Mouse (Mus musculus): ENCODE measurements around the gene A830031A19Rik. TPM values are rescaled to one million over a fixed set of nuclear protein-coding genes. Genes with fewer than 3 reads are reported as not detected.

A830031A19Rik gene
- polyA plus RNA-seq, 1 experiment: 1.2 TPM

- H3K27ac ChIP-seq (ENCODE audit: insufficient read depth, low read length): no peak overlapping the region
Observed at GRCm38 (mm10) chr11:24049226-24050031, 25.4 kb downstream of the A830031A19Rik start.

DNA sequence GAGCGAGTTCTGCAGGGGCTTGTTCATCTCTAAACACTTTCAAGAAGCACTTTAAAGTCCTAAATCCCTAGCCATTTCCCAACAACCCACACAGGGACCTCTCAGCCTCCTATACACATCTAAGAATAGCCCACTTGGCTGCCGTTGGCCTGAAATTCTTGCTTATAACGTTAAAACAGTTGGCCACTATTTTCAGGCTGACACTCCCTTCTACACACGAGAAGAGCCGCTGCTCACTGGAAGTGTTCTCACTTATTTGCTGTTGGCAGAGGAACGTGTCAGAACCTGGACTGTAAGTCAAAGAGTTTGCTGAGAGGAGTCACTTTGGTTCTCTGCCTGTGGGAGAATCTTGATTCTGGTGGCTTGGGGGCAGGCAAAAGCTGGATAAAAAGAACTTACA, 30.8 kb downstream of the A830031A19Rik start:
- TF ChIP-seq CTCF (IDR thresholded peaks at IDR 0.05; ENCODE audit: extremely low read depth, insufficient read depth, low read length) (no peak), POLR2A (IDR thresholded peaks at IDR 0.05; ENCODE audit: extremely low read depth, insufficient read depth, low read length) (no peak)
- Histone ChIP-seq H3K4me1 (ENCODE audit: control insufficient read depth, insufficient read depth, low read length) (0 out of 2 replicates have a peak, but pooled peaks cover 4% of the 10 kb centered on the region), H3K4me3 (ENCODE audit: insufficient read depth, low read length) (no peak overlapping the region), H3K27ac (ENCODE audit: insufficient read depth, low read length) (no peak overlapping the region)

More at GRCm38 (mm10) chr11:24049226-24050031, 25.4 kb downstream of the A830031A19Rik start:
- TF ChIP-seq CTCF (IDR thresholded peaks at IDR 0.05; ENCODE audit: extremely low read depth, insufficient read depth, low read length): peak; percentile 90
- TF ChIP-seq POLR2A (IDR thresholded peaks at IDR 0.05; ENCODE audit: extremely low read depth, insufficient read depth, low read length): no peak
- Histone ChIP-seq H3K4me3 (ENCODE audit: insufficient read depth, low read length) (peak overlapping the region; percentile 79), H3K4me1 (ENCODE audit: control insufficient read depth, insufficient read depth, low read length) (no peaks in the 10 kb centered on the region)

DNA sequence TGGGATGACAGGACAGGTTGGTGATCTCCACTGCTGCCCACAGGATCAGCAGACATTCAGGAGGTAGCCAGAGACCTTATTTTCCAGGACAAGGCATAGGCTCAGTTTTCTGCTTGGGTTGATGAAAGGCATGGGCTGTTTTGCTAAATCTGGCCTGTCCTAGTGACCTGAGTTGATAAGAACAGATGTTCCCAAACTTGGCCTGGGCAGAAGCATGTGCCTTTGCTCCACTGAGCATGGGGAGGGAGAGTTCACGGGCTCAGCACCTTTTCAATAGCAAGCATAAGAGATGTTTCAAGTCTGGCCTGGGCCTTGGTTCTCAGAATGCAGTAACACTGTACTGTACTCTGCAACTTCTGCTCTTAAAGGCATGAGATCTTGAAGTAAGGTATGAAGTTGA, 54.1 kb downstream of the A830031A19Rik start:
- no peak for TF ChIP-seq POLR2A (IDR thresholded peaks at IDR 0.05; ENCODE audit: extremely low read depth, insufficient read depth, low read length)

GRCm38 (mm10) chr11:24018783-24019182, 56.1 kb downstream of the A830031A19Rik start:
- Histone ChIP-seq H3K4me1 (ENCODE audit: control insufficient read depth, insufficient read depth, low read length) (no peaks in the 10 kb centered on the region), H3K4me3 (ENCODE audit: insufficient read depth, low read length) (no peak overlapping the region)
- TF ChIP-seq CTCF (IDR thresholded peaks at IDR 0.05; ENCODE audit: extremely low read depth, insufficient read depth, low read length): no peak
- TF ChIP-seq POLR2A (IDR thresholded peaks at IDR 0.05; ENCODE audit: extremely low read depth, insufficient read depth, low read length): no peak

More for the DNA sequence above, 54.1 kb downstream of the A830031A19Rik start:
- Histone ChIP-seq H3K4me3 (ENCODE audit: insufficient read depth, low read length) (no peak overlapping the region), H3K27ac (ENCODE audit: insufficient read depth, low read length) (no peak overlapping the region), H3K4me1 (ENCODE audit: control insufficient read depth, insufficient read depth, low read length) (no peaks in the 10 kb centered on the region)

DNA sequence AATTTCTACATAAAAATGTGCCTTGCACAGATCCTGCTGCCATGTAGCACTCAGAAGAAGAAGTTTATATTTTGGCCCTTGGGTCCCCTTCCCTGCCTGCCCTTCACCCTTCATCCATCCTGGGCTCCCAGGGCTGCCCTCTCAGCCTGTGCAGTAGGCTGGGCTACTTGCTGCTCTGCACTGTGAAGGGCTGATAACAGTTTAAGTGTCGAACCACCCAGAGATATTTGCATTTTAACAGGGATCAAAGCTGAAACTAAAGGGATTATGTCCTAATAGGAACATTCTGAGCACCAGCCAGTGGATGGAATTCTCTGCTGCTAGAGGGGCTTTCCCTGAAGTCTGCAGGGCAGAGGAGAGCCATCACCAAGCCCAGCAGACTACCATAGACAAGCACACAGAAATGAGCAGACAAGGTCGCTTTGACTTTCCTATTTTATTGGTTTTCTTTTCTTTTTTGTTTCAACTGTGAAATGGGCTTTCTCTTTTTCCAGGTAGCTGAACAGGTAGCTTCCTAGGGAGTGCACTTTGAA, 58.1 kb downstream of the A830031A19Rik start:
- Histone ChIP-seq H3K4me3 (ENCODE audit: insufficient read depth, low read length) (no peak overlapping the region), H3K27ac (ENCODE audit: insufficient read depth, low read length) (no peak overlapping the region), H3K4me1 (ENCODE audit: control insufficient read depth, insufficient read depth, low read length) (peaks cover 2% of the 10 kb centered on the region; the same call in 1 of the 2 replicates)
- TF ChIP-seq POLR2A (IDR thresholded peaks at IDR 0.05; ENCODE audit: extremely low read depth, insufficient read depth, low read length) (no peak), CTCF (IDR thresholded peaks at IDR 0.05; ENCODE audit: extremely low read depth, insufficient read depth, low read length) (no peak)

More at GRCm38 (mm10) chr11:24018783-24019182, 56.1 kb downstream of the A830031A19Rik start:
- no peak overlapping the region for H3K27ac ChIP-seq (ENCODE audit: insufficient read depth, low read length)

GRCm38 (mm10) chr11:24016049-24016448, 58.8 kb downstream of the A830031A19Rik start:
- Histone ChIP-seq H3K27ac (ENCODE audit: insufficient read depth, low read length) (no peak overlapping the region), H3K4me3 (ENCODE audit: insufficient read depth, low read length) (no peak overlapping the region), H3K4me1 (ENCODE audit: control insufficient read depth, insufficient read depth, low read length) (peaks cover 2% of the 10 kb centered on the region; the same call in 1 of the 2 replicates)
- TF ChIP-seq CTCF (IDR thresholded peaks at IDR 0.05; ENCODE audit: extremely low read depth, insufficient read depth, low read length) (no peak), POLR2A (IDR thresholded peaks at IDR 0.05; ENCODE audit: extremely low read depth, insufficient read depth, low read length) (no peak)

GRCm38 (mm10) chr11:24014642-24015041, 60.2 kb downstream of the A830031A19Rik start:
- Histone ChIP-seq H3K27ac (ENCODE audit: insufficient read depth, low read length) (no peak overlapping the region), H3K4me1 (ENCODE audit: control insufficient read depth, insufficient read depth, low read length) (peaks cover 2% of the 10 kb centered on the region; the same call in 1 of the 2 replicates), H3K4me3 (ENCODE audit: insufficient read depth, low read length) (no peak overlapping the region)
- no peak for TF ChIP-seq POLR2A (IDR thresholded peaks at IDR 0.05; ENCODE audit: extremely low read depth, insufficient read depth, low read length)
- no peak for TF ChIP-seq CTCF (IDR thresholded peaks at IDR 0.05; ENCODE audit: extremely low read depth, insufficient read depth, low read length)

- TF ChIP-seq POLR2A (IDR thresholded peaks at IDR 0.05; ENCODE audit: extremely low read depth, insufficient read depth, low read length): no peak
- no peak for TF ChIP-seq CTCF (IDR thresholded peaks at IDR 0.05; ENCODE audit: extremely low read depth, insufficient read depth, low read length)
- Histone ChIP-seq H3K27ac (ENCODE audit: insufficient read depth, low read length) (no peak overlapping the region), H3K4me3 (ENCODE audit: insufficient read depth, low read length) (no peak overlapping the region), H3K4me1 (ENCODE audit: control insufficient read depth, insufficient read depth, low read length) (peaks cover 2% of the 10 kb centered on the region; the same call in 1 of the 2 replicates)
Observed at GRCm38 (mm10) chr11:24012301-24012700, 62.6 kb downstream of the A830031A19Rik start.

- TF ChIP-seq POLR2A (IDR thresholded peaks at IDR 0.05; ENCODE audit: extremely low read depth, insufficient read depth, low read length) (no peak), CTCF (IDR thresholded peaks at IDR 0.05; ENCODE audit: extremely low read depth, insufficient read depth, low read length) (no peak)
- H3K4me3 ChIP-seq (ENCODE audit: insufficient read depth, low read length): no peak overlapping the region
- H3K27ac ChIP-seq (ENCODE audit: insufficient read depth, low read length): no peak overlapping the region
- peaks cover 7% of the 10 kb centered on the region; the same call in 1 of the 2 replicates for H3K4me1 ChIP-seq (ENCODE audit: control insufficient read depth, insufficient read depth, low read length)
Observed at GRCm38 (mm10) chr11:24008976-24009375, 65.9 kb downstream of the A830031A19Rik start.

Data from cortical plate, adult 2 months (tissue).